Mouse (Mus musculus): ENCODE measurements at regions not wholly inside any gene's neighbourhood (a gene's known extent, or its start where the extent isn't known, plus 50 kb on each side); places are given as distances from the start of the nearest gene placed in this dataset.

DNA sequence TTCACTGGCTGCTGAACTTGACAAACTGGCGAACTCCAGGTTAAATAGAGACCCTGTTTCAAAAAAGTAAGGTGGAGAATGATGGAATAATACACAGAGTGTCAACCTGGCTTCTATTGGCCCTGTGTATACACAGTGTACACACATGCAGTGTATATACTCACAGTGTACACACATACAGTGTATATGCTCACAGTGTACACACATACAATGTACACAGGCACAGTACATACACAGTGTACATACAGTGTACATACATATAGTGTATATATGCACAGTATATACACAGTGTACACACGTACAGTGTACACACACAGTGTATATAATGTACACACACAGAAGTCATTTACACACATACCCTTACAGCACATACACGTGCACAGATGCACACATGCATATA lies 52.4 kb upstream of the Aldh1b1 start:
- no peak for DNase-seq

DNA sequence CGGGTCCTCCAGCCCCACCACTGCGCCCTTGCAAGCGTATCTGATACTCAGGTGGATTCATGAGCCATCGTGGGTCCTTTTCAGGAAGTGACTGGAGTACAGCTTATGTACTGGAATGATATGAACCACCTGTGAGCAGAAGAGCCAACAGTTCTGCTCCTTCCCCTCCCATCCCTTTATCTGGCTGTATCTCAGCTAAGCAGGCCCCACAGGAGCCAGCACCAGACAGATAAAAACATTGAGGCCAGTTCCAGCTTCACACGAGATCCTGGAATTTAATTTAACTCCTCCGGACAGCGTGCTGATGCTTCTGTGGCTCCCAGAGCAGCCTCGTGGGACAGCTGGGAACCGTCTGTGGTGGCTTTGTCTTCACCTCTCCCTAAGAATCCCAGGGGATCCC lies 53.1 kb upstream of the Aldh1b1 start:
- no peak for DNase-seq

DNA sequence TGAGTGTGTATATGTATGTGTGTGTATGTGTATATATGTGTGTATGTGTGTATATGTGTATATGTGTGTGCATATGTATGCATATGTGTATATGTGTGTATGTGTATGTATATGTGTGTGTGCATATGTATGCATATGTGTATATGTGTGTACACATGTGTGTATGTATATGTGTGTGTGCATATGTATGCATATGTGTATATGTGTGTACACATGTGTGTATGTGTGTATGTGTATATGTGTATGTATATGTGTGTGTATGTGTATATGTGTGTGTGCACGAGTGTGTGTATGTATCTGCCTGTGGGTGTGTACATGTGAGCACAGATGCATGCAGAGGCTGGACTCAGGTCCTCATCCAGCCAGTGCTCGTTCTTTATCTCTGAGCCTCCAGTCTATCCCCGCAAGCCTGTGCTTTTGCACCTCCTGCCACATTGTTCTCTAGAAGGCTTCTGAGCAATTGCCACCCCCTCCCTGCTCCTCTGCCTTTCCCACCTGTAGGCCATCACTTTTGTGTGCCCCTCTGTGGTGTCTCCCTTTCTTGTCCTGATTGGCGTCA lies 53.9 kb upstream of the Aldh1b1 start:
- DNase-seq, result no peak

DNA sequence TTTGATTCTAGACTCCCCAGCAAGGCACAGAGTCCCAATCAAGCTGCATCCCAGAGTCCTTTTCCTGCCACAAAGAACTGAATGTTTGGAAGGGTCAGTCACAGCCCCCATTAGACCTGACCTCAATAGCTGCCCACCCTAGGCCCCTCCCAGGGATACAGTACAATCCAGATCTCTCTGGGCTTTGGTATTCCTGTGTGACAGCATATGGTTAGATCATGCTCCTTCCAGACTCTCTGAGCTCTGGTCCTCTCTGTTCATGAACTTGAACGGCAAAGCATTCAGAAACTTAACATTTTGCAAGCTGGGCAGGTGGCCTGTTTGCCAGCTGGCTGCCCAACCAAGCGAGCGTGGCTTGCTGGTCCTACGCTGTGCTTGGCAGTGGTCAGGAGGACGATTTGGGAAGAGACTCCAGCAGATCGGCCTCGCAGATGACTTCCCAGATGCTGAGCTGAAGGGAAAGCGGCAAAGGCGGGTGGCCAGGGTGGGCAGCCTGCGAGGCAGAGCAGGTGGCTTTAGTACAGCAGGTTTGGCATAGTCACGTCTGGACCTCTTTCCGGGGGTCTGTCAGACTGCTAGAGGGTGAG lies 58.0 kb upstream of the Aldh1b1 start:
- DNase-seq, result no peak

- no peak for DNase-seq
Observed at GRCm38 (mm10) chr4:45740319-45740718, 58.5 kb upstream of the Aldh1b1 start.

- no peak for DNase-seq
Observed at GRCm38 (mm10) chr4:45739696-45740095, 59.1 kb upstream of the Aldh1b1 start.

DNA sequence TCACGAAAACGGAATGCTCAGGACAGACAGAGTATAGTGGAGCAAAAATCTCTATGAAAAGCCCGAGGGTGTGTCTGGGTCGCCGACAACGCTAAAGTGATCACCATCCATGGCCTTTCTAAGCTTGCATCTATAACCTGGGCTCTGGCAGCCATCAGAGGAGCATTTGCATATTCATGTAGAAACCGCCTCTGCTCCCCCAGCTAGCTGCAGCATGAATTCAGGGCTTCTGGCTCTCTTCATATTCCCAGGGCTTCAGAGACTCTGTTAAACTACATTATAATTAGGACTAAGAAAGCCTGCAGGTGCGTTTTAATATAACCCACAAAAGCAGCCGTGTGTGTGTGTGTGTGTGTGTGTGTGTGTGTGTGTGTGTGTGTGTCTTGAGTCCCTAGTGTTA lies 59.7 kb upstream of the Aldh1b1 start:
- DNase-seq, result no peak

DNA sequence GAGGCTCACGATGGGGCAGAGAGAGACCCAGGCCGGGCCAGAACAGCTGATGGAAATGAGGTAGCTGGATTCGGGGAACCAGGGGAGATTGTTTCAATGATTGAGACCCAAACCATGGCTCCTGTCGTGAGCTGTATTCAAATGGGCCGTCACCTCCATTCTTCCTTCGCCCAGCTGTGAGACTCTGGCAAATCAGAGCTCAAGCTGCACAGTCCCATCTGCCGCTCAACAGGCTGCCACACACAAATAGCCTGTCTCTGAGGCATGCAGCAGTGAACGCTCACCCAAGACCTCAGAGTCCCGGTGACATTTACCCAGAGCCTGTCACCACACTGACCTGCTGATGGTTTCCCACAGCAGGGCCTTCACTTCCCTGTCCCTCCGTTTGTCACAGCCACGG lies 60.1 kb upstream of the Aldh1b1 start:
- DNase-seq, result no peak

GRCm38 (mm10) chr4:45736215-45736815 lies 62.5 kb upstream of the Aldh1b1 start:
- no peak for DNase-seq

DNA sequence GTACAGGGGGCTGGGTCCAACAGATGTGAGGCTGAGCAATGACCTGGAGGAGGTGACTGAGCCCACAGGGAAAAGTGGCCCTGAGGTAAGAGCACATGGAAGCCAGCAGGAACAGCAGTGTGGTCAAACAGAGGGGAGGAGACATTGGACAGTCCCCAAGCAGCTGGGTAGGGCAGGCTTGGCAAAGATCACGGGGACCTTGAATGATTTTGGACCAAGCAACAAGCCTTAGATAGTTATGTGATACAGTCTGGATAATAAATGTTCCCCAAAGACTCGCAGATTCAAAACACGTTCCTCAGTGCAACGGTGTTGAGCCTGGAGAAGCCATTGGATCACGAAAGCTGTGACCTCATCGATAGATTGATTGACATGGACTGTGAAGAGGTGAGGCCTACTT lies 64.8 kb upstream of the Aldh1b1 start:
- DNase-seq, result no peak

DNA sequence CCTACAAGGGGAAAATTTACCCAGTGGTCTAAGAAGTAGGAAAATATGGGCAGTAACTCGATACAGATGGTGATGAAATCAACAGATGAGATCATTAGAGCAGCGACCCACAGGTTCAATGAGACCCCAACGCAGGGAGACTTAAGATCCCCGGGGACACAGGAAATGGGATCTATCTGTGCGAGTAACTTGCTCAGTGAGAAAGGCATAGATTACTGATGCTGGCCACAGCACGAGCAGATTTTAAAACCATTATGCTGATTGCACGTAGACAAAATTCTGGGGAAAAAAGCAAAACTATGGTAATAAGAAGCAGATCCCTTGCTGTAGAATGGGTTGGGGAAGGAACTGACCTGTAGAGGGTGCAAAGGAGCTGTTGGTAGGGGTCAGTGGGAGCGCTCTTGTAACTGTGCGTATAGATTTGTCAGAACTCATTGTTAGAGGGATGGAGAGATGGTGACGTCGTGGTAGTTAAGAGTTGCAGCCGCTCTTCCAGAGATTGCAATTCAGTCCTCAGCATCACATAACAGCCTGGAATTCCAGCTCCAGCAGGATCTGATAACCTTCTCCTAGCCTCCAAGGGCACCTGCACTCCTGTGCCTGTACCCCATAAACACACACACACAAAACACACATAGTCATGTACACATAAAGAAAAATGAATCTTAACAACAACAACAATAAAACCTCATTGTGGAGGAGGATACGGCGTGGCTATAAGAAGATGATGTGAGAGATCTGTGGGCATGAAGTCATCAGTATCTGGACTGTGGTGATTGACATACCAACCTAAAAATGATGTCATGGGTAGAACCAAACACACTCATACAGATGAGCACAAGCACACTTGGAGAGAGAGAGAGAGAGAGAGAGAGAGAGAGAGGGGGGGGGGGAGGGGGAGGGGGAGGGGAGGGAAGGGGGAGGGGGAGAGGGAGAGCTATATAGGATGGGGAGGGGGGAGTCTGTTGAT lies 67.7 kb upstream of the Aldh1b1 start:
- DNase-seq, result no peak

- no peak for DNase-seq
Observed at GRCm38 (mm10) chr4:45729801-45730200, 69.0 kb upstream of the Aldh1b1 start.

DNA sequence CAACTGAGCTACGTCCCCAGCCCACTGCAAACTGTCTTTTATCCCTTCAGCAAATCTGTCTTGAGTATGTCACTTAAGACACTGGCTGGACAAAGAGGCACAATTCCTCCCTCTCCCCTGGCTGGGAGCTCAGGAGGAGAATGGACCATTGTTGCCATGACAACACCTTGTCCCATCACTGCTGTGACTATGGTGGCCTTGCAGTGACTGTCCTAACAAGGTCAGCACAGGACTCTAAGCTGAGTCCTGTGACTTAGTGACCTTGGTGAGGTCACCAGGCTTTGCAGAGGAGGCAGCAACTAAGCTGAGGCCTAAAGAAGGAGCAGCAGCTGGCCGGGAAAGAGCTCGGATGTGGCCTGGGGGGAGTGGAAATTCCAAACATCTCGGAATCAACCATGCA lies 70.0 kb upstream of the Aldh1b1 start:
- DNase-seq, result no peak

DNA sequence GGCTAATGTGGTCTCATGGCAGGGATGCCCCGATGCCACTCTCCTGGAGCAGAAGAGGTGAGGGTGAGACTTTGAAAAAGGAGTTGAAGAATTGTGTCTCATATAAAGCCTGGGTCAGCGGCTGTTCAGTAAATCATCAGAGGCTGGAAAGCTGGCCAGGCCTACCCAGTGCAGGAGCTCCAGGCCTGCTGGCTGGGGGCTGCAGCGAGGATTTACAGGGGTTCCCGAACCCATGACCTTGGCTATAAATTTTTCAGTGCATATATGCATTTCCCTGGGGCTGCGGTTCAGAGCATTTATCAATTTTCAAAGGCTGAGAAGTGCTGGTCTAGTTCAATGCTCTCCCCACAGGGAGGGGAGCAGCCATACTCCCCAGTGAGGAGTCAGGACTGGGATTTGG lies 70.9 kb upstream of the Aldh1b1 start:
- DNase-seq, result no peak

GRCm38 (mm10) chr4:45727474-45727873 lies 71.3 kb upstream of the Aldh1b1 start:
- no peak for DNase-seq

DNA sequence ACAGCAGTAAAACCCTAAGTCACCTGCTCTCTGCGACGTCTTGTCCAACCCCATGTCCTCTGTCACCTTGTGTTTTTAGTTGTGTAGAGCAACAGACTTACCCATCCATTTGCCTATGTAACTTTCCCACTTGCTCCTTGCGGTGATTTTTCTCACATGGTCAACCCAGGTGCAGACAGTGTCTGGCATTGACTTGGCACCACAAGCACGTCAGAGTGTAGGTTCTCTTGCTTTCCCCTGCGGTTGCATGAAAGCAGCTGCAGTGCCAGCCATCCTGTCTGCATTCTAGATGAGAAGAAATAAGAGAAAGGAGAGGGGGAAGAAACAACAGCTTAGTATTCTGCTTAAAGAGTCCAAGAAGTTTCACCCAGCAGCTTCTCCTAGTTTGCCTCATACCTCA lies 72.0 kb upstream of the Aldh1b1 start:
- DNase-seq, result no peak

DNA sequence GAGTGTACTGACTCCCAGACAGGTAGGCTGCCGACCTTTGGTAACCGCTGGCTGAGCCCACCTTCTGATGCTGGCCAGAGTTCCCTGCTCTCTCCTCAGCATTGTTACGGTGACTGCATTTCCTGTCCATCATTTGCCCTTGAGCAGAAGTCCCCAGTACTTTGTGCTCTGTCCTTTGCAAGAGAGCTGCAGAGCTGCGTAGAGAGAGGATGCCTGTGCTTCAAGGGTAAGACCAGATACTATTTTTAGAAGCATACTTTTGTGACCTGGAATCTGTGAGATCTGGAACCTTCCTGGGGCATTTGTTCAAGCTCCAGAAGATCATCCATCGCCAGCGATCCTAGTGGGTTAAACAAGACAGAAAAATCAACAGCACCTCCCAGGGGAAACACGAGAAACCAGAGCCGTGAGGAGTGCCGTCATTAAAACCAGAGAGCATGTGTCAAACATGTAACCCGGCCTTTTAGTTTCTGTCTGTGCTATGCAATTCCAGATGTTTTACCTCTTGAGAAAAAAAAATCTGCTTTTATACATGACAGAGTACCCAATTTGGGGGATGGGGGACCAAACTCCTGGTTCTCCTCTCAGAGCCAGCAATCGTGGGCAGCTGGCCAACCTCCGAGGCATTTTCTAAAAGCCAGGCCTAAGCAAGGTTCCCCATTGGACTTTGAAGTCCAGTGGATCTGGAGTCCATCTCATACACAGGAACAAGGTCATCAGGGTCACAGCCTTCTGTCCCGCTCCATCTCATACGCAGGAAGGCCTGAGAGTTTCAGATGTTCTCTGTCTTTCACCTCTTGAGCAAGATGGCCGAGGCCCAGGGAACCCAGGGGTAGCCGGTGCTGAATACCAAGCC lies 73.5 kb upstream of the Aldh1b1 start:
- peak; percentile 48 for DNase-seq

DNA sequence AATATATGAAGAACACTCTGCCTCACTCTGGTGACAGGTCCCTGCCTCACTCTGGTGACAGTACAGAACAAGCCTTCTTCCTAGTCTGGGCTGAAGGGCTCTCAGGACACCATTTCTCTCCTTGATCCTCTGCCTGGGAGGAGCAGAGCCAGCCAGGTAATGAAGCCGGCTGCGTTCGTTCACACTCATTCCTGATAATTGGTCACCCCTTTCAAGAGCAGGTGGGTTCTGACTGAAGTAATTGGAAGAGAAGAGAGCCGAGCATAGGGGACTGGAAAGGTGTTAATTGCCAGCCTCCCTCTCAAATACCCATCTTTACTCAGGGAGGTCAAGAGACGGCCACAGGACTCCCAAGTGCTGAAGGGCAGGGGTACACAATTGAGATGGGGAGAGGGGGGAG lies 78.5 kb upstream of the Aldh1b1 start:
- no peak for DNase-seq

- DNase-seq, result no peak
Observed at GRCm38 (mm10) chr4:45719564-45719963, 79.3 kb upstream of the Aldh1b1 start.

- DNase-seq, result no peak
Observed at GRCm38 (mm10) chr4:45715878-45716277, 82.9 kb upstream of the Aldh1b1 start.

DNA sequence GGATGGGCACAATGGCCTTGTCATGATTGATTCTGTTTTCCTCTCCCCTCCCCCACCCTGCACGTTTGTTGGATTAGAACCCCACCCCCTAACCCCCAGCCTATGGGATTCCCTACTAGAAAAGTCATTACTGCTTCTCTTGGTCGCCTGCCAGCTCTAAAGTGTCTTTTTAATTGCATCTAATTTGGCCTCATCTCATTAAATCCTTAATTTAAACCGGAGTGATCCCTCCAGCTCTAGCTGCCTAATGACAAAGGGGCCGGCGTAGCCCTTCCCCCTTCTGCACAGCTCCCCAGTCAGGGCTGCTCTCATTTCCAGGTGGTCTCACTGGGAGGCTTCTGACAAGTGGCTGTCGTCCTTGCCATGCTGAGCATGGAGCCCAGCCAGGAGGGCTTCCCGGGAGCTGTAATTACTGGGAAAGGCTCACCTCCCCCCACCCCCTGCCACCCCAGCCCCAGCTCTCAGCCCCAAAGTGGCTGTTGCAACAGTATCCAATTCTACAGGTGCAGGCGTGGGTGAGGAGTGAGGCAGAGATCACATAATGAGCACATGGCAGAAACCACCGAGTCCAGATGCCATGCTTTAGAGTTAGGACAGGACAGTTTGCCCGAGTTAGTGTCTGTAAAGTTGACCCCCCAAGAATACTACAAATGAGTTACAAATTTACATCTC lies 84.8 kb upstream of the Aldh1b1 start:
- no peak for DNase-seq

Data from gastrocnemius, postnatal 10 days (tissue).